Mouse (Mus musculus) c-Kit-positive CD71-positive TER-119-positive erythroid progenitor cells, embryonic 14.5 days (primary cell): ENCODE results near the gene Cyth1.

Source experiments
- DNase-seq: peaks from one replicate; pipeline ENCODE4 v3.0.0-alpha.2; 2013; ENCODE audit warnings: low spot score

Cyth1 gene

GRCm38 (mm10) chr11:118198296-118198600 is 50.1 kb downstream of the Cyth1 start:
- DNase-seq, result no peak

- DNase-seq, result no peak
Observed at GRCm38 (mm10) chr11:118197508-118198295, 50.7 kb downstream of the Cyth1 start.

GRCm38 (mm10) chr11:118196824-118197388 is 51.5 kb downstream of the Cyth1 start:
- no peak for DNase-seq

GRCm38 (mm10) chr11:118193390-118194147 is 54.8 kb downstream of the Cyth1 start:
- DNase-seq, result no peak

- DNase-seq, result no peak
Observed at GRCm38 (mm10) chr11:118192973-118193372, 55.4 kb downstream of the Cyth1 start.

- no peak for DNase-seq
Observed at GRCm38 (mm10) chr11:118182768-118183167, 65.6 kb downstream of the Cyth1 start.

- DNase-seq, result no peak
Observed at GRCm38 (mm10) chr11:118182353-118182752, 66.0 kb downstream of the Cyth1 start.

GRCm38 (mm10) chr11:118180199-118180598 is 68.2 kb downstream of the Cyth1 start:
- DNase-seq, result no peak

GRCm38 (mm10) chr11:118178236-118178635 is 70.2 kb downstream of the Cyth1 start:
- no peak for DNase-seq

GRCm38 (mm10) chr11:118174752-118175151 is 73.6 kb downstream of the Cyth1 start:
- DNase-seq, result no peak

GRCm38 (mm10) chr11:118172768-118173167 is 75.6 kb downstream of the Cyth1 start:
- DNase-seq, result no peak

GRCm38 (mm10) chr11:118170333-118170732 is 78.1 kb downstream of the Cyth1 start:
- DNase-seq, result no peak

GRCm38 (mm10) chr11:118168714-118169113 is 79.7 kb downstream of the Cyth1 start:
- no peak for DNase-seq

GRCm38 (mm10) chr11:118166626-118167025 is 81.8 kb downstream of the Cyth1 start:
- DNase-seq, result no peak

GRCm38 (mm10) chr11:118165681-118166080 is 82.7 kb downstream of the Cyth1 start:
- DNase-seq, result no peak

- DNase-seq, result no peak
Observed at GRCm38 (mm10) chr11:118164566-118164965, 83.8 kb downstream of the Cyth1 start.

GRCm38 (mm10) chr11:118162245-118162644 is 86.1 kb downstream of the Cyth1 start:
- DNase-seq, result no peak

GRCm38 (mm10) chr11:118161240-118161639 is 87.2 kb downstream of the Cyth1 start:
- no peak for DNase-seq

GRCm38 (mm10) chr11:118160763-118161162 is 87.6 kb downstream of the Cyth1 start:
- no peak for DNase-seq

GRCm38 (mm10) chr11:118158753-118159152 is 89.6 kb downstream of the Cyth1 start:
- no peak for DNase-seq

- DNase-seq, result no peak
Observed at GRCm38 (mm10) chr11:118156480-118157060, 91.8 kb downstream of the Cyth1 start.

GRCm38 (mm10) chr11:118152964-118153363 is 95.4 kb downstream of the Cyth1 start:
- no peak for DNase-seq
